Mouse (Mus musculus) cerebellum, postnatal 14 days (tissue): ENCODE measurements around the gene Mab21l3.

ENCODE experiments used
- DNase-seq, 2 experiments: peaks; one replicate each; pipeline ENCODE4 v3.0.0; 2021; ENCODE audit warnings: mixed read lengths in 2 of 2

Gene Mab21l3

GRCm38 (mm10) chr3:101848816-101849215 lies at the start of gene Mab21l3:
Gene Mab21l3 (minus strand): TSS chr3:101848959.
- DNase-seq = no peak

DNA sequence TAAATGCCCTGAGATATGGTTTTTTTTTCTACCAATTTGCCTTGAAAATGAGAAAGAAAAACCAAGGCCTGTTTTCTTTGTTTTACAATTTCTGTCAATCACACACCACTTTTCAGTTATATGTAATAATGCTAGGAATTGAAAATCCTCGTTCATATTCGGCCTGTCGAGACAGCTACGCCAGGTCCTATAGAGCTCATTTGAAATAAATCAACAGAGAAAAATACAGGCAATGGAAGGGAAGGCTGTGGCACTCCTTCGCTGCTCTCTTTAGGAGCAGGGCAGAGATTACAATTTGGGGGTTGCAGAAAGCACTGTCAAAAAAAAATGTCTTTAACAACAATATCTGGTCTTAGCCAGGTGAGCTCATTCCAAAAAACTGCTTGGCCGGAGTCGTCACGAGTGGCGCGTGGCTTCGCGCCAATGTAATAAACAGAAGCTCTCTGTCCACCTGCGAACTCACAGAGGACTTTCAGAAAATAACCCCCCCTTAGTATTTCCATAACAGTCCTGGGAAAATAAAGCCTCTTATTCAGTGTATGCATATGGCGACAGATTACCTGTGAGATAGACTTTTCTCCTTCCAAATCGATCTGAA lies 48.7 kb upstream of the Mab21l3 start:
- peak; percentile 39 to 58 for DNase-seq

- DNase-seq = peak; percentile 89 to 90
Observed at GRCm38 (mm10) chr3:101896893-101897292, 48.1 kb upstream of the Mab21l3 start.

- no peak for DNase-seq
Observed at GRCm38 (mm10) chr3:101895376-101895910, 46.7 kb upstream of the Mab21l3 start.

DNA sequence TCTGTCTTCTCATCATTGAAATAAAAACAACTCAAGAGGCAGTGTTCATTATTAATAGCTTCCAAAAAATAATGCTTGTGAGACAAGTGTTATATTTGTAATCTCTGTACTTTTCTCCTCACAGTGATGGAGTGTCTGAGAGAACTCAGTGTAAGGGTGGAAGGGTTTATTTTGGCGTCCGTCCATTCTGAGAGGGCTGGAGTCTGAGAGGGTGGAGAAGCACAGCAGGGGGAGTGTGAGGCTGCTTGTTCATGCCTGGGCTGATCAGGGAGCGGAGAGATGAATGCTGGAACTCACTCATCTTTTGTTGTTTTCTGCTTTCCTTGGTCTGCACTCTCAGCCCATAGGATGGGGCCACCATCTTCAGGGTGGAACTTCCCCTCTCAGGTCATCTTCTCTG lies 36.8 kb upstream of the Mab21l3 start:
- DNase-seq = peak; percentile 72

- DNase-seq = peak in 1 of 2 experiments; percentile 50
Observed at GRCm38 (mm10) chr3:101885041-101885440, 36.3 kb upstream of the Mab21l3 start.

DNA sequence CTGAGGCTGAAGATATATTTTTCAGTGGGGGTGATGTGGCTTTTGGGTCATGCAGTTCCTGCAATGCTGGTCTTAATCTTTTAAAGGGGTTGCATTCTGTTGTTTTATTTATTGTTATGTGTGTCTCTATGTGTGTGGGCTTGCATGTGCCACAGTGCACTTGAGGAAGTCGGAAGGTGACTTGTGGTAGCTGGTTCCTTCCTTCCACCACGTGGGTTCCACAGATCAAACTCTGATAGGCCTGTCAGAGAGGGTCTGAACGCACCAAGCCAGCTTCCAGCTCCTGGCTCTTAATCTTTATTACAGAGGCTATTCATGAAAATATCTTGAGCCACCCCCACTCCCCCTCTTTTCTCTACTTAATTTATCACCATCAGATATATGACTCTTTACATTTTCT lies 35.1 kb upstream of the Mab21l3 start:
- no peak for DNase-seq

- no peak for DNase-seq
Observed at GRCm38 (mm10) chr3:101881721-101882120, 33.0 kb upstream of the Mab21l3 start.

DNA sequence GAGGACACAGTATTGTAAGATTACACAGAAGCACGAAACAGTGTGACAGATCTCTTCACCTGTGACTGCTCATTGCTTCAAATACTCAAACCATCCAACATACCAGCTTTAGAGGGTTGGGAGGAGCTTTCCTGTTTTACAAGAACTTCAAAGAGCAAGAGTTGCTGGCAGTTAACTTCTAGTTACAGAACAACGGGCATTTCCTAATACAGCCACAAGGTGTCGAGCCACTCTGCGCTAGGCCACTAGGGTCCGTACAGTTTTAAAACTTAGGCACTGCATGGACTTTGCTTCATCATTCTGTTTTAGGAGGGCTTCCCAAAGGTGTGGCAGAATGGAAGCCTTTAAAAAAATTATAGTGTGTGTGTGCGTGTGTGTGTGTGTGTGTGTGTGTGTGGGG lies 32.1 kb upstream of the Mab21l3 start:
- DNase-seq = no peak

GRCm38 (mm10) chr3:101878136-101878535 lies 29.4 kb upstream of the Mab21l3 start:
- no peak for DNase-seq

DNA sequence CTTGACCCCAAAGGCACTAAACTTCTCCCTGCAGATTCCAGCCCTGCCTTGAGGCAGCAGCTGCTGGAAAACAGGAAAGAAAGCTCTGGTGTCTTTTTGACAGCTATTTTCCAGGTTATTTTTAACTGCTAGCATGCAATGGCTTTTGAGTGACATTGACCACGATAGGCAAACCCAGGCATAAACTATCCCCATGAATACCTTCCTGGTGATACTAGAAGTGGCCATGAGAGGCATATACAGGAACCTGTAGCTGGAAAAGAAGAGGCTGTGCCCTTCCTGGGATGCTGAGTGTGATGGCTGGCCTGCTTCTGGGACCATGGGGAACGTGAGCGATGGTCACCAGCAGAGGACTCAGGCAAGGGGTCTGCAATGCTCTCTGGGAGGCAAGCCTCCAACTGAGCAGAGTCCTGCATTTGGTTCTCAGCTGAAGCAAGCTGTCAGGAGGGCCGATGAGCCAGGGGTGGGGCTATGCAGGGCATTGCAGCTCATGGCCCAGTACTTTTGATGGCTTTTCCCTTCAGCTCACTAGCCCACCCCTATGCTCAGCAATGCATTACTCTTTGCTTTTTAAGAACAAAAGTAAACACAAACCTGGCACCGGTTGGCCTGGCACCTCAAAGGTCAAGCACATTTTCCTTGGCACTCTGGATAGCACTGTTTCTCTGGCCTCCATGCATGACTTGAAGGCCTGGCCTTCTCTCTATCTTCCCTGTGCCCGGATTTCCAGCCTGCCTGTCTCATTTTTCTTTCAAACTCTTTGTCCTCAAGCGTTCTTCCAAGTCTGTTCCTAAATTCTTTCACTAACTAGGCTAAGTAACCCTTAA lies 27.9 kb upstream of the Mab21l3 start:
- no peak for DNase-seq

DNA sequence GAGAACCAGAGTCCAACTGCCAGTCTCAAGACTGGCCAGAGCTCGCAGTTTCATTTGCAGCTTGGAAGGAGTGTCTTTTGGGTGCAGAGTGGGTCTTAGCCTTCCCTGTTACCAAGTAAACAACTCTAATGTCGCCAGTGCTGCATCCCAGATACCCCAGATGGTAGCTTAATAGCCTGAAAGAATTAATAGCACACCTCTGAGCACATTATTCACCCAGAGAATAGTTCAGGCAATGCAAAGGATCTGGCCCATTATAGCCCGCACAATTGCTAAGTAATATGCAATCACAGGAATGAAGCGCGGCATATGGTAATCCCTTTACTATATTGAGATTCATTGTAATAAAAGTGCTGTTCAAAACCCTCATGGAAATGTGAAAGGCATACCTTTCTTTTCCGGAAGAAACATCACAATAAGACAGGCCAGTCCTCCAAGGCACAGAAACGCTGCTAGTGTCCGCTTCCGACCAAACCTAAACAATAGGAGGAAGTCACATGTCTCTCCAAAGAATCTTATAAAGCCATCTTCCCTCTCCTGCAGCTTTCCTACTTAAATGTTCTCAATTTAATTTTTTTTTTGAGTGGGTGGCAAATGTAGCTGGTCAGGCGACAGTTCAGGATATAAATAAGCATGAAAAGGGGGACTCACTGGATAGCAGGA lies 26.6 kb upstream of the Mab21l3 start:
- DNase-seq = no peak

GRCm38 (mm10) chr3:101873061-101873675 lies 24.4 kb upstream of the Mab21l3 start:
- no peak for DNase-seq

DNA sequence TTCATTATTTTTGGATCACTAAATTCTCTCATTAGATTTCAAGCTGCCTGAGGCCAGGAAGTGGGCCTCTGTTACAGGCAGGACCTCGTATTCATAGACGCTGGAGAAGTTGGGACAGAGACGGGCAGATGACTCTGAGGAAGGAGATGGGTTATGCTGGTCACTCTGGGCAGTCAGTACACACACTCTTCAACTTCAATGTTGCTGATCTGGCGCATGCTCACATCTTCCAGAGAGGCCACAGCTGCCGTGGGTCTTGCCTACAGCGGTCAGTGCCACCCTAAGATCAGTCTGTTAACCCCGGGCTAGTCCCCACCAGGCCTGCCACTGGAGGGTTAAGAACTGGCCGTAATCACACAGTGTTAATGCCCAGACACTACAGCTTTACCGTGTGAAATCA lies 23.2 kb upstream of the Mab21l3 start:
- DNase-seq = no peak

- DNase-seq = peak; percentile 79 to 89
Observed at GRCm38 (mm10) chr3:101867001-101867421, 18.3 kb upstream of the Mab21l3 start.

DNA sequence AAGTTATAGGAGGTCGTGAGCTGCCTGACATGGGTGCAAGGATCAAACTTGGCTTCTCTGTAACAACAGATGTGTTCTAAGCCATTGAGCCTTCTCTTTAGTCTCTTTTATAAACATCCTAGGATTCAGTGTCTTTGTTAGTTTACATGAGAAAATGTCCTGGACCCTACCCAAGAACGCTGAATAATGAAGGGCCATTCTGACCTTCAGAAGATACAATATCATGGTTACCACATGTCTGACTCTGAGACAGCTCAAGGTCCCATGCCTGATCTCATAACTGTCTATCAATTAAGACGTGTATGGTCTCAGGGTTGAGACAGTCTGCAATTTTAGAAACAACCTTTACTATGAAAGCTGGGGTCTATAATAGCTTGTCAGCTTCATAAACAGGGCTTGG lies 13.1 kb upstream of the Mab21l3 start:
- DNase-seq = no peak

DNA sequence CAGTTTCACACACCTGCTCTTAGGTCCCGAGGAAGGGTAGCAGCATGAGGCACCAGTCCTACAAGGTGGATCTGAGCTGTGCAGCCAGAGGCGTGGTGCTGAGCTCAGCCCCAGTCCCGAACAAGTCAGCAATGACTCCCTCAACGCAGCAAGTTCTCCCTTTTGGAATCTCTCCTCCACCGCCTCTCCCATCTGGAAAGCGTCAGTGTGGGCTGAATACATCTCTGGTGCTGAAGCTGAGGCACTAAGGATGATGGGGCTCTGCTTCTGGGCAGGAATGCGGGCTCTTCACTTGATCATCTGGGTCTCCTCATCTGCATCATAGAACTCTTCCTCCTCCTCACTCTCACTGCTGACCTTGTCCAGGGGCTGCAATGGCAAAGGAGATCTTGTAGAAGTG lies 11.4 kb upstream of the Mab21l3 start:
- no peak for DNase-seq

GRCm38 (mm10) chr3:101859740-101860139 lies 11.0 kb upstream of the Mab21l3 start:
- DNase-seq = no peak

GRCm38 (mm10) chr3:101854075-101854474 lies 5.3 kb upstream of the Mab21l3 start:
- DNase-seq = no peak

- DNase-seq = no peak
Observed at GRCm38 (mm10) chr3:101851363-101851762, 2.6 kb upstream of the Mab21l3 start.

DNA sequence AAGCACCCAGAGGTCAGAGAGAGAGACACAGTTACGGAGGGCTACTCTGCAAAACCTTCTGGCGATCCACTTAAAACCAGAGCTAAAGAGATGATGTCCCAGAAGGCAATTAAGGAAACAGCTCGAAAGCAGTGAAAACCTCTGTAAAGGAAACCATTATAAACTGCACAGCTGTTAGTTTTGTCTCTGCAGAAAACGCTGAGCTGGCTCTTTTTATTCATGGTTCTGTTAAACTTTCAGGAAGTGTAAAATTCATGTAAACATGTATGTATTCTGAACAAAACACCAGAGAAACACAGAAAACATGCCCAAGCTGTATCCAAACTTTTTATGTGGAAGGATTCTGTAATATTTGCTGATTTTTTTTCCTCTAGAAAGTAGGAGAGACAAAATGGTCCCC lies 2.7 kb downstream of the Mab21l3 start:
- DNase-seq = no peak

GRCm38 (mm10) chr3:101842372-101843094 lies 6.2 kb downstream of the Mab21l3 start:
- no peak for DNase-seq
